Mouse (Mus musculus) cerebellum, adult 9-11 months (tissue): ENCODE data around the gene Ttyh3.
A peak's percentile ranks its signal among the peaks of the same experiment; 100 is the strongest.
"Not testable (repeated sequence)": the region's sequence is repeated elsewhere in the genome, so short reads cannot be mapped to it uniquely, and the experiment has no call there.

Source experiments
- DNase-seq: peaks from one replicate; pipeline ENCODE4 v3.0.0; 2022

The Ttyh3 gene

GRCm38 (mm10) chr5:140648519-140649100 lies at the start of gene Ttyh3:
Gene Ttyh3 (minus strand): TSS chr5:140649031.
- DNase-seq, result no peak

GRCm38 (mm10) chr5:140695987-140696386 lies 47.2 kb upstream of the Ttyh3 start:
- DNase-seq, result no peak

- no peak for DNase-seq
Measured at GRCm38 (mm10) chr5:140688434-140688833, 39.6 kb upstream of the Ttyh3 start.

- DNase-seq, result no peak
Measured at GRCm38 (mm10) chr5:140684343-140685148, 35.7 kb upstream of the Ttyh3 start.

- DNase-seq, result no peak
Measured at GRCm38 (mm10) chr5:140682113-140682512, 33.3 kb upstream of the Ttyh3 start.

GRCm38 (mm10) chr5:140680950-140681349 lies 32.1 kb upstream of the Ttyh3 start:
- DNase-seq, result no peak

- DNase-seq, result no peak
Measured at GRCm38 (mm10) chr5:140680051-140680450, 31.2 kb upstream of the Ttyh3 start.

- no peak for DNase-seq
Measured at GRCm38 (mm10) chr5:140677137-140677536, 28.3 kb upstream of the Ttyh3 start.

GRCm38 (mm10) chr5:140675640-140676039 lies 26.8 kb upstream of the Ttyh3 start:
- DNase-seq, result no peak

GRCm38 (mm10) chr5:140675079-140675478 lies 26.2 kb upstream of the Ttyh3 start:
- no peak for DNase-seq

- DNase-seq, result no peak
Measured at GRCm38 (mm10) chr5:140674036-140674435, 25.2 kb upstream of the Ttyh3 start.

- DNase-seq, result not testable (repeated sequence)
Measured at GRCm38 (mm10) chr5:140672603-140673002, 23.8 kb upstream of the Ttyh3 start.

- DNase-seq, result no peak
Measured at GRCm38 (mm10) chr5:140672115-140672514, 23.3 kb upstream of the Ttyh3 start.

GRCm38 (mm10) chr5:140663621-140664180 lies 14.9 kb upstream of the Ttyh3 start:
- DNase-seq, result peak; percentile 48

- DNase-seq, result peak; percentile 34
Measured at GRCm38 (mm10) chr5:140662741-140663592, 14.1 kb upstream of the Ttyh3 start.

- DNase-seq, result no peak
Measured at GRCm38 (mm10) chr5:140661875-140662643, 13.2 kb upstream of the Ttyh3 start.

- no peak for DNase-seq
Measured at GRCm38 (mm10) chr5:140661427-140661826, 12.6 kb upstream of the Ttyh3 start.

- no peak for DNase-seq
Measured at GRCm38 (mm10) chr5:140660398-140660797, 11.6 kb upstream of the Ttyh3 start.

GRCm38 (mm10) chr5:140659607-140660272 lies 10.9 kb upstream of the Ttyh3 start:
- DNase-seq, result peak; percentile 56

- DNase-seq, result no peak
Measured at GRCm38 (mm10) chr5:140654096-140654845, 5.4 kb upstream of the Ttyh3 start.

- DNase-seq, result no peak
Measured at GRCm38 (mm10) chr5:140652587-140652986, 3.8 kb upstream of the Ttyh3 start.
